Mouse (Mus musculus) spleen, adult 2 months (tissue): ENCODE data around the gene Rbpj.

Source experiments
- CTCF ChIP-seq: fragments of 200-500 bp; IDR thresholded peaks from 2 replicates; pipeline ENCODE4 v1.5.1; 2011; ENCODE audit warnings: mild to moderate bottlenecking, inconsistent platforms; ENCODE audit not compliant: insufficient read depth, insufficient read length, insufficient replicate concordance; ENCODE audit errors: extremely low read depth
- POLR2A ChIP-seq: fragments of 200-500 bp; IDR thresholded peaks from 2 replicates; pipeline ENCODE4 v1.6.1; 2011; ENCODE audit warnings: low read depth, low read length, inconsistent platforms

DNA sequence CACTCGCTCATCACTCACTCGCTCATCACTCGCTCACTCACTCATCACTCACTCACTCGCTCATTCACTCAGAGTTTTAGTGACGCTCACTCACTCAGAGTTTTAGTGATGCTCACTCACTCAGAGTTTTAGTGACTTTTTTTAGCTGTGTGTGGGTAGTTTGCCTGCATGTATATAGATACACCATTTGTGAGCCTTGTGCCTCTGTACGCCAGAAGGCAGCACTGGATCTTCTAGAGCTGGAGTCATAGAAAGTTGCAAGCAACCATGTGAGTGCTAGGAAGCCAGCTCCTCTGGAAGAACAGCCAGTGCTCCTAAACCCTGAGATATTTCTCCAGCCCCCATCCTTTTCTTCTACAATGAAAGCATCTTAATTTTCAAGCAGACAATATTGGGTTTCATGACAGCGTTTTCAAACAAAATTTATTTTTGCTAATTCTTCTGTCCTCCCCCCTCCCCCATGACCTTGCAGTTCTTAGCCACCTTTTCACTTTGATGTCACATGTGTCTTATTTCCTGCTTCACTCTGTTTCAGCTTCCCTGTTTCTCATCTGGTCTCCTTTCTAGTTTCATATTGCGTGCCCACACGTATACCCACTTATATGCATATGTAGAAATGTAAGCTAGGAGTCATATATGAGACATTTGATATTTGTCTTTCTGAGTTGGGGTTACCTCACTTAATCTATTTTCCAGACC is 118.3 kb downstream of the Rbpj start:
- TF ChIP-seq POLR2A (no peak), CTCF (no peak)
